Mouse (Mus musculus): ENCODE measurements around the gene Srrm3. TPM values are rescaled to one million over a fixed set of nuclear protein-coding genes. Genes with fewer than 3 reads are reported as not detected.

The Srrm3 gene
- total RNA-seq, 2 experiments from 2014 or later = 95.2 to 95.9 TPM

- no peak for DNase-seq (ENCODE audit: low spot score in 2 of 2)
- intact Hi-C loops (cut with DNase I) = no loop called here
These were observed 60.0 kb downstream of the Srrm3 start for GRCm38 (mm10) chr5:135866662-135867061.

- DNase-seq (ENCODE audit: low spot score in 2 of 2) = no peak
- intact Hi-C loops (cut with DNase I) = no loop called here
These were observed 61.2 kb downstream of the Srrm3 start for GRCm38 (mm10) chr5:135867637-135868593.

- intact Hi-C loops (cut with DNase I) = no loop called here
- no peak for DNase-seq (ENCODE audit: low spot score in 2 of 2)
These were observed 62.0 kb downstream of the Srrm3 start for GRCm38 (mm10) chr5:135868653-135869052.

GRCm38 (mm10) chr5:135869661-135870423 is 63.2 kb downstream of the Srrm3 start:
- no peak for DNase-seq (ENCODE audit: low spot score in 2 of 2)
- intact Hi-C loops (cut with DNase I) = no loop called here

GRCm38 (mm10) chr5:135870505-135870904 is 63.8 kb downstream of the Srrm3 start:
- intact Hi-C loops (cut with DNase I) = no loop called here

GRCm38 (mm10) chr5:135872996-135873395 is 66.3 kb downstream of the Srrm3 start:
- DNase-seq (ENCODE audit: low spot score in 2 of 2) = no peak
- intact Hi-C loops (cut with DNase I) = no loop called here

More at GRCm38 (mm10) chr5:135870505-135870904, 63.8 kb downstream of the Srrm3 start:
- DNase-seq (ENCODE audit: low spot score in 2 of 2) = no peak

- no peak for DNase-seq (ENCODE audit: low spot score in 2 of 2)
- intact Hi-C loops (cut with DNase I) = no loop called here
These were observed 67.1 kb downstream of the Srrm3 start for GRCm38 (mm10) chr5:135873753-135874152.

- intact Hi-C loops (cut with DNase I) = loop anchor here (5.0 kb wide), 1 partner anchor 185 kb away; no protein-coding TSS in a partner anchor
- DNase-seq (ENCODE audit: low spot score in 2 of 2) = peak; percentile 68 to 77
These were observed 70.5 kb downstream of the Srrm3 start for GRCm38 (mm10) chr5:135877180-135877579.

- intact Hi-C loops (cut with DNase I) = loop anchor here (5.0 kb wide), 1 partner anchor 184 kb away; no protein-coding TSS in a partner anchor
- peak; percentile 62 to 66 for DNase-seq (ENCODE audit: low spot score in 2 of 2)
These were observed 71.1 kb downstream of the Srrm3 start for GRCm38 (mm10) chr5:135877831-135878231.

GRCm38 (mm10) chr5:135879449-135880158 is 72.9 kb downstream of the Srrm3 start:
- DNase-seq (ENCODE audit: low spot score in 2 of 2) = peak; percentile 45 to 73
- intact Hi-C loops (cut with DNase I) = loop anchor here (5.0 kb wide), 1 partner anchor 183 kb away; no protein-coding TSS in a partner anchor

- intact Hi-C loops (cut with DNase I) = no loop called here
- DNase-seq (ENCODE audit: low spot score in 2 of 2) = no peak
These were observed 78.0 kb downstream of the Srrm3 start for GRCm38 (mm10) chr5:135884641-135885040.

GRCm38 (mm10) chr5:135887675-135888102 is 81.0 kb downstream of the Srrm3 start, which contains the start of gene Hspb1:
TSS of gene Hspb1 (plus strand) at chr5:135887919.
- intact Hi-C loops (cut with DNase I) = no loop called here
- DNase-seq (ENCODE audit: low spot score in 2 of 2) = no peak

- no peak for DNase-seq (ENCODE audit: low spot score in 2 of 2)
- intact Hi-C loops (cut with DNase I) = no loop called here
These were observed 81.9 kb downstream of the Srrm3 start for GRCm38 (mm10) chr5:135888405-135889215.

GRCm38 (mm10) chr5:135890323-135890722 is 83.6 kb downstream of the Srrm3 start:
- no peak for DNase-seq (ENCODE audit: low spot score in 2 of 2)
- intact Hi-C loops (cut with DNase I) = no loop called here

GRCm38 (mm10) chr5:135890920-135891319 is 84.2 kb downstream of the Srrm3 start:
- intact Hi-C loops (cut with DNase I) = no loop called here
- DNase-seq (ENCODE audit: low spot score in 2 of 2) = no peak

GRCm38 (mm10) chr5:135892589-135893351 is 86.1 kb downstream of the Srrm3 start:
- no peak for DNase-seq (ENCODE audit: low spot score in 2 of 2)
- intact Hi-C loops (cut with DNase I) = no loop called here

GRCm38 (mm10) chr5:135894958-135895357 is 88.3 kb downstream of the Srrm3 start:
- intact Hi-C loops (cut with DNase I) = no loop called here
- DNase-seq (ENCODE audit: low spot score in 2 of 2) = no peak

- intact Hi-C loops (cut with DNase I) = no loop called here
- peak in 1 of 2 experiments; percentile 65 for DNase-seq (ENCODE audit: low spot score in 2 of 2)
These were observed 91.3 kb downstream of the Srrm3 start for GRCm38 (mm10) chr5:135898028-135898427.

All from left cerebral cortex, postnatal 14 days (tissue).